Mouse (Mus musculus): ENCODE data around the gene Tll1.

The Tll1 gene

DNA sequence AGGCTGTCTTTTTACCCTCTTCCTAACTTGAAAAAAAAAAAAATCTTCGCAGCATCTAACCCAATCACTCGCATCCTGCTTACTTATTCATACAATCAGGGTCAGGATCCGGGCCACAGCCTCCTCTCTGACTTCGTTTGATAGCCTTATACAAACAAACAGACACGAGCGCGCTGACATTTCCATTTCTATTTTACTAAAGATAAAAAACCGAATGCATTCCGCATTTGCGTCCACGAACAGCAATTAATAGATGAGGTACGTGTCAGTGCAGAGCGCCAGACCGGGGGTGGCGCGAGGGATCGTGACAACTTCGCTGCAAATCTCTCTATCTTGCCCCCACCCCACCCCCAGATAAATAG lies at the start of gene Tll1:
Gene Tll1, minus strand, starts transcription at position 248 of the 362 bp plus-strand sequence.
- no peak for DNase-seq (ENCODE audit: extremely low spot score)

DNA sequence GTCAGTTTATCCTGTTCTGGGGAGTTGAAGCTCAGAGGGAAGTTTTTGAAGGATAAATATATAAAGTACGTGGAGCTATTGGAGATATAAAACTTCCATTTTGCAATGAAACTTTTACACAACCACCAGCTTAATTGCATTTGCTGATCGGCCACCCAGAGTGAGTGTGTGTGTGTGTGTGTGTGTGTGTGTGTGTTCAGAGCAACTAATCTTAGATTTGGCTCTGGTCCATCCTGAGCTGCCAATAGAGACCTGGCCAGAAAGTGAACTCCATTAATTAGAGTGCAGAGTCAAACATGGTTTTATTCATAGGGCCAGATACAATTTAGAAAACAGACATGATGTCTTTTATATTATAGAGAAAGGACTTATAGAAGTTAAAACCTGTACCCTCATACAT lies 32.6 kb upstream of the Tll1 start:
- DNase-seq (ENCODE audit: extremely low spot score), result no peak

DNA sequence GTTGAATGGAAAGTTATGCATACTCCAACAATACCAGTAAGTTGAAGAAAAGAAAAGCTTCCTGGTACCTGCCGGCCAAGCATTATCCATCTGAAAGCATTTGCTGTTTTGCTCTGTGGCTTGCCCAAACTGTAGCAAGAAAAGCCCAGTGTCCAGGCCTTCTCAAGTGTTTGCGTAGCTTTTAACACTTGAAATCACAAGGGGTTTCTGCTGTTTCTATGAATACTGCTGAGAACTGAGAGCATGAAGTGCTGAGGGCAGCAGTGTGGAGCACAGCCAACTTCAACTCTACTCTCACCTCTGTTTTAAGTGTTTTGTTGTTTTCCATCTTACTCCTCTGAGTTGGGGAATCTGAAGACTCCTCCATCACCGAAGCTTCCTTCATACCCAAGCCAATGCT lies 15.5 kb upstream of the Tll1 start:
- DNase-seq (ENCODE audit: extremely low spot score), result no peak

DNA sequence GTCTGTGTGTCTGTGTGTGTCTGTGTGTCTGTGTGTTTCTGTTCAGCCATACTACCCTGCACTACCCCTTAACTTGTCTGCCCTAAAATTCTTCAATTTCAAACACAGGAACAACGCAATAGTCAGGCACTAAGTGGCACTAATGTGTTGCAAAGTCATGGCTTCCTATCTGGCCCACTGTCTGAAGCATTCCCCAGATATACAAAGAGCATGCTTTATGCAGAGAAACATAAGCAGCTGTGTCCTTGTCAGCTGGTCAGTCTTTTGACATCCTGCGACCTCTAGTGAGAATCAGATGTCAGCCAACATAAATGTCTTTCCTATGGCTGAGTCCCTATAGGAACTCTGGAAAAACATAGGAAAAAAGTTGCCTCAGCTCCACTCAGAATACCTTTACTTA lies 11.6 kb upstream of the Tll1 start:
- no peak for DNase-seq (ENCODE audit: extremely low spot score)

DNA sequence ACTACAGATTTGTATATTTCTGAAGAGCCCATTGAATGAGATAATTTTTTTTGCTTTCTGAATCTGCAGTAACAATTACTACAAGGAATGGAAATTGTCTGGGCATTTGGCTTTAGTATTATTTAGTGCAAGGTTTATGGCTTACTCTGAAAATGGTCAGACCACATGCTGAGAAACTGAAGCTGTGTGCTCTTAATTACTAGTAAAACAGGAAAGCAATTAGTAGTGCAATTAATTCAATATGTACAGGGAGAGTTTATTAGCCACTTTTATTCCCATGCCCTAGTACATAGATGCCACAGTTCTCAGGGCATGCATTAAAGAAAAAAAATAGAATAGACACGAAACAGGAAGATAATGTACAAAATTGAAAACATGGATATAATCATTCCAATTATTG lies 10.2 kb upstream of the Tll1 start:
- no peak for DNase-seq (ENCODE audit: extremely low spot score)

DNA sequence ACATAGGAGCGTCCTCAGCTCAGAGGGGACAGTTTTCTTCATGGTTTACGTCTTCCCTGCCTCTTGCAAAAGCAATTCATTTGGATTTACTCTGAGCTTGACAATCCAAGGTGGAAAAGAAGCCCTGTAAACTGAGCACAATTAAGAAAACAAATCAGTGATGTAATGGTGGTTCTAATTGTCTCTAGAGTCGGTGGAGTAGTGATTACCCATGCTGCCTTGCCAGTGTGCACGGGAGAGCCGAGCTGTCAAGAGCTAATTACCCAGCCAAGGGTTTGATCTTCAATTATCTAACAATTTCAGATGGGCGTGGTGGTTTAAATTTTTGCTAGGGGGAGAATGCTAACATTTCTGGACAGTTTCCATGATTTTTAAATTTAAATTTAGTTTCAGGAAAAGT lies 9.3 kb upstream of the Tll1 start:
- DNase-seq (ENCODE audit: extremely low spot score), result no peak

DNA sequence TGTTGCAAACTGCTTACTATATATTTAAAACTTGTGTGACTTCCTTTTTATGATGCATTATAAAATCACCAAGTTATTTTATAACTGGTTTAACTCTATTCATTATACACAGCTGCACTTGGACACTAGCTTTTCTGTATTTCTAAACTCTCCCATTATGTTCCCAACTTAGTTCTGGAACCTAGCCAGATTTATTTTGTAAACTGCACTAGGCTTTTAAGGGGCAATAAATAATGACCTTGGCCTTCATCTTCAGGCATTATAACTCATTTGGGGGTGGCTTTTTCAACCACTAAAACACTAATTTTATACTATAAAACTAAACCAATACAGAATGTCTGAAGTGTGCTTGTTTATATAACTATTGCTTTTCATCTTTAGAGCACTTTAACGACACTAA lies 8.8 kb upstream of the Tll1 start:
- DNase-seq (ENCODE audit: extremely low spot score), result no peak

DNA sequence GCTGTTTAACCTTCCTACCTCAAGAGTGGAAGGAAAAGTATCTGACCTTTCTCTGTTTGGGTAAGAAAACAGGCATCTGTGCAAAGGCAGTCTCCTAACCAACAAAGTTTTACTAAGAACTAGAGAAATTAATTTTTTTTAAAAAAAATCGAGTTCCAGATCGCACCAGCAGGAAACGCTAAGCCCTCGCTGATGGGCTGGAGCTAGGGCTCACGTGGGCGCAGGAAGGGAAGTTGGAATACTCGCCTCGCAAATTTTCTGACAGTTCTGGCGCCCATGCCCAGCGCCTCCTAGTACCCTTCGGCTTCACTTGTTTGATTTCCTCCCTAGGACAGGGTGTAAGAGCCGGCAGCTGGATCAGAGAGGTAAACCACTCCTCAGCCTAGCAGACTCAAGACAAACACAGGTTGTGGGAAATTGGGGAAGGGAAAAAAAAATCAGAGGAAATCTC lies 365 bp upstream of the Tll1 start:
- DNase-seq (ENCODE audit: extremely low spot score), result peak; percentile 44

DNA sequence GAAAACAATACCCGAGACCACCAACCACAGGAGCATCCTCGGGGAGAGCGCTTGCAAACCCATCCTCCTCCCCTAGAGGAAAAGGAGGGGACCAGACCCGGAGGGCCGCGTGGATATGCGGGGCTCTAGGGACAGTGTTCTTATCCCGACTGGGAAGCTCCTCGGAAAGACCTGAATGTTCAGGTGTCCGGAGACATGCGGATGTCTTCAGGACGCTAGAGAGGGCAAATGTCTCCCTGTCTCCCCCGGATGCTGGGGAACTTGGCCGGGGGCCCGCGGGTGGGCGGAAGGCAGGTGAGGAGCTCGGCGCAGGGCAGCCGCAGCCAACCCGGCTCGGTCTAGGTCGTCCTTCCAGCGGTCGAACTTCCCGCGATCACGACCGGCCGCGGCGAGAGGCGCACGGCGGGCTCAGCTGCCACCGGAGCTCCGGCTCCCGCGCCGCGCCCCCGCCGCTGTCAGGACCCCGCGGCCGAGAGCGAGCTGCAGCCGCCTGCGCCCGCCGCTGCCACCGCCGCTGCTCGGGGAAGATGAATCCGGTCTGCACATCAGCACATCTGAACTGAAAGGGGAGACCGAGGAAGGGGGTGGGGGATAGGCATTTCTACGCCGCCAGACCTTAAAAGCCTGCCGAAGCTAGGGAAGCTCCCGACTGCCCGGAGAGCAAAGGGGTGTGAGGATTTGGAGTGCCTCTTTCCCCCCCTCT lies 599 bp downstream of the Tll1 start:
- DNase-seq (ENCODE audit: extremely low spot score), result peak; percentile 53

DNA sequence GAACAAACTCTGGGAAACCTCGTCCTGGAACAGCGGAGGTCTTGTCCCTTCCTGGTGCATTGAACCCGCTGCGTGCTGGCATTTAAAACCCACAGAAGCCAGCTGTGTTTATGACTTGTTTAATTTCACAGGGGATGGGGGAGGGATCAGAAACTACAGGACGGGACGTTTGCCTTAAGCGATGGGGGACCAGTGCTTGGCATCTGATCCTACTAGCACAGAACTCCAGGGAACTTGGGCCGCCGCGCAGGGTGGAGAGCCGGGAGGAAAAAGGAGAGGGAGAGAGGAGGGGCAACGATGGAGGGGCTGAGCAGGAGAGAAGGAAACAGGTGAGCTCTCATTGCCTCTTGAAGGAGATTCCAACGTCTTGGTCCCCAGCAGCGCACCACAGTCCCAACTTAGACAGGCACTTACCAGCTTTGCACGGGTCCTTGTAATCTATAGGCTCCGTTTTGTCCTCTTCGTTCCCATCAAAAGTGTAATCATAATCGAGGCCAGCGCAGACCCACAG lies 1.2 kb downstream of the Tll1 start:
- DNase-seq (ENCODE audit: extremely low spot score), result peak; percentile 51

DNA sequence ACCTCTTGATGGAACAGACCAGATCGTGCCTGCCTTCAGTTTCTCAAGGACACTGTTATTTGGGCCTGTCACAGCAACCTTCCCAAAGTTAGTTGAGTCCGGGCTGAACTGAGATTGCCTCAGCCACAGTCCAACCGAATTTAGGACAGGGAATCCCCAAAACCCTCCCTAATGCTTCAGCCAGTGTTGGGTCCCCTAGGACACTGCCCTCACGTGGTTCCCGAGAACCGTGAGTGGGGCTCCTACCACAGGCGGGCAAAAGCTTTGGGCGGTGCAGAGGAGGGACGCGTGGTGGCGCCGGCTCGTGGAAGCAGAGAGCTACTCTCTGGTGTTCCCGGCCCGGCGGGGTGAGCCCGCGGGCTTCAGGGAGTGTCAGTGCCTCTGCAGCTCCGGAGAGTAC lies 1.9 kb downstream of the Tll1 start:
- DNase-seq (ENCODE audit: extremely low spot score), result peak; percentile 40

DNA sequence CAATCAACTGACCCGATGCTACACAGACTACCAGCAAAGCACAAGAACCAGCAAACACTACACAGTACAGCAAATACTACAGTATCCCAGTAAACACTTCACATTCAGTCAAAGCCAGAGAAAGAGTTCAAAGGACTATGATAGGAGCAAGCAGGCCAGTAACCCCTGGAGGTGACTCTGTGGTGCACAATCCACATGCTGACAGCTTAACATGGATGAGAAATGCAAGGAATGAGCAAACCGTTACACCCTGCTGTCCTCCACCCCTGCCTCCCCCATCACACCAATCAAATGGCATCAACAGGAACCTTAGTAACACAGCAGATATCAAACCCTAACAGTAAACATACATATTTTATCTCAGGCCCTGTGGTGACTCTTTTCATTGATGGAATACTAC lies 7.7 kb downstream of the Tll1 start:
- no peak for DNase-seq (ENCODE audit: extremely low spot score)

DNA sequence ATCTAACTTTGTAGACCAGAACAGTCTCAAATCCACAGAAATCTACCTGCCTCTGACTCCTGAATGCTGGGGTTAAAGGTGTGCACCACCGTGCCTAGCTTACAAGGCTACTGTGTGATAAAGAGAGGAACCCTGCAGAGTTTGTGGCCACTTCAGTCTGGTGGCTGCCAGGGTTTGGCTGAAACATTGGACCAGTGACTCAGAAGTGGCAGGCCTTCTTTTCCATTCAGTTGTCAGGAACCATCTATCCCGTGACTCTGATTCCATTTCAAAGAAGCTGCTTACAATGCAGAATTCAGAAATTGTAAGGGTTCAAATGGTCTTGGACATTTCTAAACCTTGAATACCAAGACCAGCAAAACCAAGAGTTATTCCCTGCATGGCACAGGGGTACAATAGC lies 12.7 kb downstream of the Tll1 start:
- DNase-seq (ENCODE audit: extremely low spot score), result no peak

DNA sequence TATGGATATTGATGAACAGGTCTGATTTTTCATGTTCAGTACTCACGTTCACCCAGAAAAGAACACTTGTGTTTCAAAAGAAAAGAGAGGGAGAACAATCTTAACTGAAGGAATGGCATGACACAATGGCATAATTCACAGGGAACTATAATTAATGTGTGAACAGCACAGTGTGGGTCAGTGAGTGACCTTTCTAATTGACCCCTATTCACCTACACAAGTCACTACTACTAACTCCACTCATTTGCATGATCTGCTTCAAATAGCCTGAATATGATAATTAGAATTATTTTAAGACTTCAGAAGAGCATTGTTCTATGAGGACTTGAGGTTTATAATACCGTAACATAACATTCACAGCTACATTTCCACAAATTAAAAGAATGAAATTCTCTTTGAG lies 18.2 kb downstream of the Tll1 start:
- DNase-seq (ENCODE audit: extremely low spot score), result peak; percentile 8

DNA sequence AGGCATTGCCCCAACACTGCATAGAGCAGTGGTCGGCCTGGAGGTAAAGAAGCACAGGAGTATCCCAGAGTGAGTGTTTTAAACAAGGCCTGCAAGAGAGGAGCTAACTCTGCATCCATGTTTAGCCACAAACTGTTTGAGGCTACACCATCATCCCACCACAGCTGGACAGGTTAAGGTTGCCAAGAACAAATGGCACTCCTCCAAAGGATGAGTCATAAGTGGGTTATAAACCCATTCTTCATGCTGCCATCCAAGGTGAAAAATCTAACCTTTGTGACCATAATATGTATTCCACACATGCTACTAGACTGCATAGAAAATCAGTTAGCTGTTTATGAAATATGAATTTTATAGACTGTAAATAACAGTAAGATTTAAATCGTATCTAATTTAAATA lies 29.1 kb downstream of the Tll1 start:
- DNase-seq (ENCODE audit: extremely low spot score), result no peak

DNA sequence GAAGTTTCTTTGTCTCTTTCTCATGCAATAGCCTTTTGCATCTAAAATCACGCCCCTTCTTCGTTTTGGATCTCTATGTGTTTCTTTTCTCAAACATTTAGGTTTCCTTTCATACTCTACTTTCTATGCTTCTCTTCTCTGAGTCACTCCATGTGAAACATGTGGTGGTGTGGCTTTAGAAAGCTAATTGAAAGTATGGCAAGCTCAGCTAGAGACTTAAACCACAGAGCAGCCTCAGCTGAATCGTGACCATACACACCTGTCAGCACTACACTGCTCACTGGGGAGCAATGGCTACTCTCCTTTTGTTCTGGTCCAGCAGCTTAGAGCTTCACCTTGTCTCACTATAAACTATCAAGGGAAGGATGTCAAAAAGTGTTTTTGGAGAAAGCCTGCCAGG lies 31.2 kb downstream of the Tll1 start:
- no peak for DNase-seq (ENCODE audit: extremely low spot score)

DNA sequence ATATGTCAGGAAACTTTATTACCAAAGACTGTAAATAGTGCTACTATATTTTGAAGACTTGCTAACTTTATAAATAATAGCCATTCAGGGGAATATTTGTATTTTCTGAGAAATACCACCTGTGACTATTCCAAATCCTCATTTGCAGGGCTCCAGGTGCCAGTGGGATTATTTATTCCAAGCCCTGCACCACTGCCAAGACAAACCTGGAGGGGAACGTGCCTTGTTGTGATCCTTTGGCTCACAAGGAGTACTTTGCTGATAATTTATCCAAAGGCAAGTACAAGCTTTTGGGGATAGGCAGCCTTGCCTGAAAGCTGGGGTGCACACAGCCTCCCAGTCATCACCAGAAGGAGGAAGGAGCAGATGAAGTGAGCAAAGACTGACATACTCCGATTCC lies 32.3 kb downstream of the Tll1 start:
- no peak for DNase-seq (ENCODE audit: extremely low spot score)

DNA sequence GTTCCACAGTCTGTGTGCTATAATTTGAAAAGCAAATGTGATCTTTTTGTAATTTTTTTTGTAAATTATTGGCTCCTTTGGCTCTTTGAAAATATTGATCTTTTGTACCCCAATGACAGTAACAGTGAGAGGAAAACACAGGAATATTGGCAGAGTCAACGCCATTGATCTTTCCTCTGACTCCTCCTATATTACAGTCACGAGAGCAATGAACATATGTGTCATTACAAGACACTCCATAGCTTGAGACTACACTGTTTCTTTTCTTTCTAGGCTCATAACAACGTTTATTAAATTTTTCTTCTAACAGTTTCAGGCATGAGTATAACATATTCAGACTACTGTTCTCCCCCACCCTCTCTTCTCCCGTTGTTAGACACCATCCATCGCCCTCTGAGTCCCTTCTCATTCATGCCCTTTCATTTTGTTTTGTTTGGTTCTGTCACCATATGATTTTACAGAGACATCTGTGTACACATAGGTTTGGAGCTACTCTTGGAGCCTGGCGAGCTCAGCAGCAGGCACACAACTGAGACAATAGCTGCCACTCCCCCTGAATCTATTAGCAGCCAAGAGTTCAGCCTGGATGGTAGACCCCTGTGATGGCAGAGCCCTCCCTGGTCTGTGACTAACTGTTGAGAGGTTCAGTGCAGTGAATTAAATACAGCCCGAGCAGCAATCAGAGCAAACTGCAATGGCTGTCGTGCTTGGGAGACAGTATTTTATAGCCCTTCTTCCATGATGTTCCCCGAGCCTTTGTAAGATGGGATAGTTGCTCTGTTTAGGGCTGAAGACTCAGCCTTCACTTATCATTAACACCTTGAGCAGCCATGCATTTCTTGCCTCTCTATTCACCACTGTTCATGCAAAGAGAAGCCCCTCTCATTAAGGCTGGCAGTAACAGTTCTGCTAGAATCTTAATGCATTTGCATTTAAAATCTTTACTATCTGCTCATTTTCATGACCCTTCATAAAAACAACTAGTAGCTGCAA lies 52.9 kb downstream of the Tll1 start:
- peak; percentile 8 for DNase-seq (ENCODE audit: extremely low spot score)

DNA sequence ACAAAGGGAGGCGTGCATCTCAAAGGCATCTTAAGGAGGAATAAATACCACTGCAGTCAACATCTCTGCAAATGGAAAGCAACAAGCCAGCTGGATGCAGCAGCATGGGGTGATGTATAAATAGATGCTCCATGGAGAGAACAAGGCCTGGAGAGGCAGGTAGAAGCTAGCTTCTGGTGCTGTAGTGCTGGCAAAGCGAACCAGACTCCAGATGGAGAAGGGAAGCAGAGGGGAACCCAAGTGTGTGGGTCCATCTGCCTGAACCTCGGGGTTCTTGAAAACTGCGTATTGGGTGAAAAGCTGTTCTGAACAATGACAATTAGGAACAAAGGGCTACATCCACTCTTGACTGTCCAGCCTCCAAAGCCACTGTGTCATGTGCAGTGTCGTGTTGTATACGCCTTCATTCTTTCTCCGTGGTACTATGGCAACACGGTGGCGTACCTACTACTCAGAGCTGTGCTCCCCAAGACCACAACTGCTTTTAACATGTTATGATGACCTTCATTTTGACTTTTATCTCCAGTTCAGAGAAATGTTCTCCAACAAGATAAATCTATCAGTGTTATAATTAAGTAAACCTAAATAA lies 53.8 kb downstream of the Tll1 start:
- DNase-seq (ENCODE audit: extremely low spot score), result no peak

DNA sequence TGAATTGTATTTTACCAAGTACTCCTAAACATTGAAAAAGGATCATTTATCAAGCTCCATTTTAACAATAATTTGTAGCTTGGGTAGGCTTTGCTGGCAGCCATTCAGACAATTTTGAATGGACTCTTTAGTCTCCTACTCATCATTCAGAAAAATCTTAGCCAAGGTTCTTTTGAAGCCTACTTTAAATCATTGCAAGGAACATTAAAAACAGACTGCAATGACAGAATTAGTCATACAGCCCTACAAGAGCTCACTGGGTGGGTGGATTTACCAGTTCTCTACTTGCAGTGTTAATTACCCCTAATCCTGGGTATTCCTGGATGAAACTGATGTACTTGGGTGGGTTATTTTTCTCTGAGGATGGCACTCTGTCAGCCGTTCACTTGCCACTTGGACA lies 69.5 kb downstream of the Tll1 start:
- no peak for DNase-seq (ENCODE audit: extremely low spot score)

DNA sequence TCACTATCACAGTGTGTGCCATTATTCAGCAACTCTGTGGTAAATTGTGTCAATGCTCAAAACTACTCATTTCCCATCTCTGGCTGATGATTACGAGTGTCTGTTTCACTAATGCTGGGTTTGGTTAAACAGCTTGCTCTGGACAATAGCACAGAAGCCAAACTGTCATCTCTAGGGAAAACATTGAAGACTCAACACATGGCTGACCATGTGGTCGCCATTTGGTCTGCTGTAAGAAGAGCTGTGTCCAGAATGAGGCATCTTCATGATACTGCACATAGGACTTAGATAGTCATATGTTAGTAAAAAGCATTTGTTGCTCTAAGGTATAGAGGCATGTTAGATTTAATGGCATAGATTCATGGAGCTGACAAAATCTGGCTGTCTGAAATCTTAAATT lies 98.9 kb downstream of the Tll1 start:
- DNase-seq (ENCODE audit: extremely low spot score), result no peak

DNA sequence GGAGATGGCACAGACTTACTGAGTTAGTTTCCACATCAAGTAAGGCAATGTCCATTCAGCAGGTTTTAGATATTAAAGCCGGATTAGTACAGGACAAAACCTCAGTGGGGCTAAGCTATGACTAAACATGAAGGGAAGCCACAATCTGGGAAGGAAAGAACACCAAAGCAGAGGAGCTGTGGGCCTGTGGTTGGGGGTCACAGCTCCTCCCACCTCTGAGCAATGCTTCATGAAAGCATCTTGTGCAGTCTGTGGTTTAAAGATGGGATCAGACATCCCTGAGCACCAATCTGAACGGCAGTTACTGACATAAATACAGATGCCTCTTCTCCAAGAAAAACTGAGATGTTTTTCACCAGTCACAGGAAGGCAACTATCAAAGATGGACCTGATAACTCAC lies 132.7 kb downstream of the Tll1 start:
- DNase-seq (ENCODE audit: extremely low spot score), result no peak

DNA sequence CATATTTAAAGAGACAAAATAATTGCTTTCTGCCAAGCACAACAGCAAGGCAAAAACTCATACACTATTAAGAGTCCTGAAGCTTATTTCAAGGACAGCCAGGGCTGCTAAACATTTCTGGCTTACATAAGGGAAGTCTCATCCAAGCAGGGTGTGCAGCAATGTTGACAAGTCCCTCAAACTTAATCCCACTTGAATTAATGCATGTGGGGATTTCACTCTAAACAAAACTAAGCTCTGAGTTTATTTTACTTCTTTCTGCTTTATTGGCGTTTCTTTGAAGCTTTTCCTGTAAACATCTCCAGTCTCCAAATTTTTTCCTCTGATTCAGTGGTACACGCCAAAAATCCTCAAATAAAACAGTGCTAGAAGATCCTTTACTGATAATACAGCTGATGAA lies 146.2 kb downstream of the Tll1 start:
- DNase-seq (ENCODE audit: extremely low spot score), result no peak

Data from embryo, embryonic 9.5 days (tissue).